Mouse (Mus musculus): Measurements from ENCODE around the gene Psmd6.

DNA sequence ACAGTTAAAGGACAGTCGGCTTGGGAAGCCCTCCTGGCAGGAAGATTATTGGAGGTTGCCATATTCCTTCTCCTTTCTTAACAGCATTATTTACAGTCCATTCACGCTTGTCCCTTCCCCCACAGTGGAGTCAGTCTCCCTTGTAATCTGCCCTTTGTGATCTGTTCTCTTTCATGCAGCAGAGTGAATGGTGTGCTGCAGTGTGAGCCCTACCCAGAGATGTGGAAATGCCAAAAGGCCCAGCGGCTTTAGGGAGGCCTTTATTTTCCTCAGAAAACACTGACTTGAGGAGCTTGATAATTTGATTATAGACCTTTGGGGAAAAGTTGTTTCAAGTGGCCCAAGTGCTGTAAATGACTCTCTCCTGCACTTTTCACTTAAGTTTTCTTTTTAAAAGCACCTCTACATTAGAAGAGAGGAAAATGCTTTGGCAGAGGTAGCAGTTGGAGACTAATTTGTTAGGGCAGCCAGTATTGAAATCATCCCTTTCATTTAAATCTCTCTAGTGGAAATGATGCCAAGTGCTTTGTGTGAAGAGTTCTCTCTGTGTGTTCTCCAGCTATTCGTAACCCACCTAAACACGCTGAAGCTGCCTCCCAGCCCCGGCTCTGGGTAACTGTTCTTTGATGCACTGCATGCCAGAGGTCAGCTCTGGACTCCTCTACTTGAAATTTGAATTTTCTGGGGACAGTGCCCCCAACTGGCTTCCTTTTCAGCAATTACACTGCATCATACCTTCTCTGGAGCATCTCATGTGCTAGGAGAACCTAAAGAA, 50.1 kb downstream of the Psmd6 start:
- TF ChIP-seq POLR2A (IDR thresholded peaks at IDR 0.05; ENCODE audit: insufficient read length, low read depth) (no peak), MYOD1 (IDR thresholded peaks at IDR 0.05; ENCODE audit: control insufficient read depth in 1 of 3, insufficient read length in 2 of 3, low read depth in 2 of 3) (no peak), REST (IDR thresholded peaks at IDR 0.05; ENCODE audit: insufficient read depth, insufficient read length) (no peak)
